Mouse (Mus musculus): Measurements from ENCODE around the gene Mdfic.

- TF ChIP-seq POLR2A (IDR thresholded peaks at IDR 0.05; ENCODE audit: insufficient read depth, low read depth, low read length), result no peak
- no peak for TF ChIP-seq CTCF (IDR thresholded peaks at IDR 0.05; ENCODE audit: insufficient read depth, low read depth, low read length)
These were observed 72.5 kb downstream of the Mdfic start for GRCm38 (mm10) chr6:15792680-15793601.

Data from olfactory bulb, adult 2 months (tissue).